Comparison of ENCODE assay signal across 19 mouse cellular contexts in the genomic region with DNA sequence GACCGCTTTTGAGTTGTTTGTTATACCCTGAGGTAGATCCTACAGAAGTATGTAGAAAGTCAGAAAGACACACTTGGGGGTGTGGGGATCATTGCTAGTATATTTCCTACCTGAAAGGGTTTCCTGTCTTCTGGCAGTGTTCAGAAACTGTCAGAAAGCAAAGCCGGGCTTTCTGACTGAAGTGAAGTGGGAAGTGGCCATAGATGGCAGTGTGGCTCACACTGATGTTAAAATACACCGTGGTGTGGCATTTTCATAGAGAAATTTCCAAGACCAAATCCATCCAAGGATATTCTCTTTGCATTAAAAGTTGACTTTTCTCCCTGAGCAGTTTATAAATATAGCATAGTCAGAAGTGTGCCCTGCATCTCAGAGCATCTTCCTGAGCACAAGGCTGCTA. TPM values are rescaled to one million over a fixed set of nuclear protein-coding genes. Genes with fewer than 3 reads are reported as not detected.
DNase-seq lines count a peak whose midpoint lies in the region; ATAC-seq and TF ChIP-seq lines count a peak whose summit lies in the region.
"Had no signal": no experiment of that assay in that cellular context is flagged by ENCODE, and none has a peak within 500 bp of the region (broad histone marks: within the 10 kb centered on the region; RNA-seq: fewer than 3 reads in every experiment).

No protein-coding gene starts in this region.

- H3K4me2 ChIP-seq in forebrain, embryonic 14.5 days (ENCODE audit: low read length) = no peak overlapping the region
- no peak overlapping the region for H3K4me2 ChIP-seq in forebrain, embryonic 16.5 days (ENCODE audit: low read length)
- no peak overlapping the region for H3K4me2 ChIP-seq in midbrain, postnatal 0 days (ENCODE audit: low read depth, low read length, poor library complexity, severe bottlenecking)
- H3K4me2 ChIP-seq in midbrain, embryonic 11.5 days = no peak overlapping the region
- H3K4me2 ChIP-seq: embryonic facial prominence, embryonic 15.5 days; limb, embryonic 13.5 days; liver, embryonic 15.5 days had no signal

- 80% methylated on average over 3 of the region's 3 CpGs for WGBS in forebrain, embryonic 14.5 days
- 71% methylated on average over 3 of the region's 3 CpGs for WGBS in forebrain, embryonic 16.5 days
- WGBS in midbrain, postnatal 0 days = 49% methylated on average over 3 of the region's 3 CpGs
- 76% methylated on average over 3 of the region's 3 CpGs for WGBS in midbrain, embryonic 11.5 days

- H3K27me3 ChIP-seq in forebrain, embryonic 14.5 days (replicated peaks; ENCODE audit: control insufficient read depth, insufficient read depth, low read length) = no peaks in the 10 kb centered on the region
- no peaks in the 10 kb centered on the region for H3K27me3 ChIP-seq in forebrain, embryonic 16.5 days (replicated peaks; ENCODE audit: control insufficient read depth, insufficient read depth, low read length)
- H3K27me3 ChIP-seq in midbrain, postnatal 0 days (ENCODE audit: insufficient read depth, low read length) = no peaks in the 10 kb centered on the region
- no peaks in the 10 kb centered on the region for H3K27me3 ChIP-seq in midbrain, embryonic 11.5 days (ENCODE audit: control insufficient read depth, insufficient read depth, low read length)
- H3K27me3 ChIP-seq: embryonic facial prominence, embryonic 15.5 days; limb, embryonic 13.5 days; liver, embryonic 15.5 days had no signal

- H3K27ac ChIP-seq in forebrain, embryonic 14.5 days (ENCODE audit: low read depth, low read length) = no peak overlapping the region
- no peak overlapping the region for H3K27ac ChIP-seq in forebrain, embryonic 16.5 days (ENCODE audit: low read length)
- H3K27ac ChIP-seq in layer of hippocampus, adult 2 months = no peak overlapping the region
- H3K27ac ChIP-seq in midbrain, postnatal 0 days (ENCODE audit: low read depth, low read length) = no peak overlapping the region
- H3K27ac ChIP-seq in midbrain, embryonic 11.5 days (ENCODE audit: low read depth, low read length) = no peak overlapping the region
- H3K27ac ChIP-seq: embryonic facial prominence, embryonic 15.5 days; forebrain, embryonic 10.5 days; hindbrain, embryonic 10.5 days; limb, embryonic 13.5 days; liver, embryonic 15.5 days had no signal

- 0 out of 2 replicates have a peak, but pooled peaks cover 4% of the 10 kb centered on the region for H3K36me3 ChIP-seq in forebrain, embryonic 14.5 days (ENCODE audit: control insufficient read depth, insufficient read depth, low read length)
- H3K36me3 ChIP-seq in forebrain, embryonic 16.5 days (ENCODE audit: control insufficient read depth, insufficient read depth) = no peaks in the 10 kb centered on the region
- H3K36me3 ChIP-seq in midbrain, postnatal 0 days (ENCODE audit: insufficient read depth, low read length) = no peaks in the 10 kb centered on the region
- no peaks in the 10 kb centered on the region for H3K36me3 ChIP-seq in midbrain, embryonic 11.5 days (ENCODE audit: control insufficient read depth, insufficient read depth, low read length)

- H3K4me1 ChIP-seq in forebrain, embryonic 14.5 days (ENCODE audit: control insufficient read depth, insufficient read depth, low read length) = no peaks in the 10 kb centered on the region
- no peaks in the 10 kb centered on the region; the same call in 1 of the 2 replicates for H3K4me1 ChIP-seq in forebrain, embryonic 16.5 days (replicated peaks; ENCODE audit: control insufficient read depth, insufficient read depth, low read length)
- H3K4me1 ChIP-seq in midbrain, postnatal 0 days (ENCODE audit: insufficient read depth, low read length) = 0 out of 2 replicates have a peak, but pooled peaks cover 3% of the 10 kb centered on the region
- peaks cover 2% of the 10 kb centered on the region; the same call in 1 of the 2 replicates for H3K4me1 ChIP-seq in midbrain, embryonic 11.5 days (ENCODE audit: control insufficient read depth, insufficient read depth, low read length)
- H3K4me1 ChIP-seq: hindbrain, embryonic 10.5 days had no signal

- ATAC-seq in forebrain, embryonic 14.5 days = no peak
- ATAC-seq in forebrain, embryonic 16.5 days = no peak
- no peak for ATAC-seq in midbrain, postnatal 0 days (ENCODE audit: low FRiP score)
- ATAC-seq in midbrain, embryonic 11.5 days (ENCODE audit: low FRiP score) = no peak
- ATAC-seq: CD4-positive, CD25-positive, alpha-beta regulatory T cell, adult 4 months had no signal

- no peak overlapping the region for H3K9ac ChIP-seq in forebrain, embryonic 14.5 days (ENCODE audit: low read length)
- no peak overlapping the region for H3K9ac ChIP-seq in forebrain, embryonic 16.5 days (replicated peaks; ENCODE audit: low read depth, low read length)
- H3K9ac ChIP-seq in midbrain, postnatal 0 days (replicated peaks; ENCODE audit: low read length, poor library complexity, severe bottlenecking) = no peak overlapping the region
- H3K9ac ChIP-seq in midbrain, embryonic 11.5 days (ENCODE audit: low read length) = no peak overlapping the region
- H3K9ac ChIP-seq: embryonic facial prominence, embryonic 15.5 days; limb, embryonic 13.5 days; liver, embryonic 15.5 days had no signal

- no peaks in the 10 kb centered on the region for H3K9me3 ChIP-seq in forebrain, embryonic 14.5 days (replicated peaks; ENCODE audit: control insufficient read depth, low read length)
- no peaks in the 10 kb centered on the region for H3K9me3 ChIP-seq in forebrain, embryonic 16.5 days (ENCODE audit: control insufficient read depth, low read length)
- H3K9me3 ChIP-seq in midbrain, postnatal 0 days (ENCODE audit: low read length) = no peaks in the 10 kb centered on the region
- H3K9me3 ChIP-seq in midbrain, embryonic 11.5 days (ENCODE audit: control insufficient read depth, low read length) = no peaks in the 10 kb centered on the region
- H3K9me3 ChIP-seq: embryonic facial prominence, embryonic 15.5 days; forebrain, embryonic 10.5 days; hindbrain, embryonic 10.5 days; limb, embryonic 13.5 days; liver, embryonic 15.5 days had no signal

- H3K4me3 ChIP-seq in forebrain, embryonic 14.5 days (ENCODE audit: low read depth, low read length) = no peak overlapping the region
- H3K4me3 ChIP-seq in forebrain, embryonic 16.5 days (replicated peaks; ENCODE audit: low read length) = no peak overlapping the region
- H3K4me3 ChIP-seq in layer of hippocampus, adult 2 months = no peak overlapping the region
- no peak overlapping the region for H3K4me3 ChIP-seq in midbrain, postnatal 0 days (ENCODE audit: low read depth, low read length)
- H3K4me3 ChIP-seq in midbrain, embryonic 11.5 days (ENCODE audit: low read depth, low read length) = no peak overlapping the region
- H3K4me3 ChIP-seq: embryonic facial prominence, embryonic 15.5 days; forebrain, embryonic 10.5 days; hindbrain, embryonic 10.5 days; limb, embryonic 13.5 days; liver, embryonic 15.5 days had no signal

- TF ChIP-seq CTCF in layer of hippocampus, adult 2 months (conservative IDR thresholded peaks at IDR 0.05) = peak; percentile 69
- TF ChIP-seq CTCF in midbrain, postnatal 0 days (IDR thresholded peaks at IDR 0.05) = peak; percentile 74

- peak; percentile 35 for DNase-seq in forebrain, embryonic 14.5 days (ENCODE audit: low spot score)
- DNase-seq in layer of hippocampus, adult 2 months (ENCODE audit: low spot score in 2 of 2) = no peak
- no peak for DNase-seq in layer of hippocampus, adult 11-12 months (ENCODE audit: low spot score)
- peak; percentile 28 for DNase-seq in midbrain, postnatal 0 days (ENCODE audit: low spot score)
- no peak for DNase-seq in midbrain, embryonic 11.5 days (ENCODE audit: low spot score, missing footprints)
- DNase-seq in thymus, postnatal 25 days = no peak
- DNase-seq in cerebellum, adult 18-20 months = no peak
- DNase-seq: cerebellum, adult 11-12 months; gastrocnemius, postnatal 25 days; kidney, adult 8-10 months; kidney, postnatal 25 days; lung, postnatal 10 days had no signal

RNA-seq across cellular contexts. Expression of gene Vti1a, which starts 25.3 kb away (rescaled TPM):
- polyA plus RNA-seq in forebrain, embryonic 14.5 days (2014; fragmentation: Nextera tagmentation; extraction: Ambion mirVana) = 22.8 and 26.9 TPM in 2 replicates
- 29.3 and 34.4 TPM in 2 replicates for polyA plus RNA-seq in forebrain, embryonic 16.5 days (2015; fragmentation: Nextera tagmentation; extraction: Ambion mirVana)
- total RNA-seq in layer of hippocampus, adult 2 months (2021) = 10 to 100 TPM; 57.6 to 60.4 TPM
- 43.2 and 52.1 TPM in 2 replicates for total RNA-seq in midbrain, postnatal 0 days (2014; rRNA removed)
- 33.8 and 34.2 TPM in 2 replicates for polyA plus RNA-seq in midbrain, postnatal 0 days (2015; fragmentation: Nextera tagmentation; extraction: Ambion mirVana)
- polyA plus RNA-seq in midbrain, embryonic 11.5 days (2014; fragmentation: Nextera tagmentation; extraction: Ambion mirVana) = 27.1 and 28.2 TPM in 2 replicates

RNA-seq across cellular contexts. Expression of gene Zdhhc6, which starts 25.5 kb away (rescaled TPM):
- 60.3 and 71.9 TPM in 2 replicates for polyA plus RNA-seq in forebrain, embryonic 14.5 days (2014; fragmentation: Nextera tagmentation; extraction: Ambion mirVana)
- 69.8 and 70.4 TPM in 2 replicates for polyA plus RNA-seq in forebrain, embryonic 16.5 days (2015; fragmentation: Nextera tagmentation; extraction: Ambion mirVana)
- total RNA-seq in layer of hippocampus, adult 2 months (2021) = 10 to 100 TPM; 28.3 to 29.2 TPM
- total RNA-seq in midbrain, postnatal 0 days (2014; rRNA removed) = 41.4 and 42.6 TPM in 2 replicates
- polyA plus RNA-seq in midbrain, postnatal 0 days (2015; fragmentation: Nextera tagmentation; extraction: Ambion mirVana) = 48.1 and 49.7 TPM in 2 replicates
- 112 and 116 TPM in 2 replicates for polyA plus RNA-seq in midbrain, embryonic 11.5 days (2014; fragmentation: Nextera tagmentation; extraction: Ambion mirVana)

Comparison
In these comparisons a context has a peak if more than half of its experiments do, and no peak if none do; other contexts are left out.
1. DNase-seq: peak in forebrain, embryonic 14.5 days (single experiment) and midbrain, postnatal 0 days (single experiment); none in layer of hippocampus, adult 2 months (0 of 2), layer of hippocampus, adult 11-12 months (single experiment), midbrain, embryonic 11.5 days (single experiment), thymus, postnatal 25 days (single experiment) and cerebellum, adult 18-20 months (0 of 2).